Mouse (Mus musculus) CH12.LX (cell line): Measurements from ENCODE around the gene Itgb3.

Source experiments
- CTCF ChIP-seq, 2 experiments: IDR thresholded peaks in 1 of 2; conservative IDR thresholded peaks in 1 of 2; 2 replicates each; pipeline ENCODE4 v1.5.1; 2011 to 2012; ENCODE audit warnings: low read depth in 2 of 2, low read length in 2 of 2, improper control_type of control experiment in 1 of 2, inconsistent platforms in 1 of 2, mild to moderate bottlenecking in 1 of 2, moderate library complexity in 1 of 2
- E2F4 ChIP-seq: IDR thresholded peaks from 2 replicates; pipeline ENCODE4 v1.6.1; 2011; ENCODE audit warnings: low read depth, low read length, improper control_type of control experiment; ENCODE audit not compliant: insufficient replicate concordance
- HCFC1 ChIP-seq: IDR thresholded peaks from 2 replicates; pipeline ENCODE4 v1.6.1; 2012; ENCODE audit warnings: low read depth, mild to moderate bottlenecking, inconsistent platforms, low read length, improper control_type of control experiment
- RCOR1 ChIP-seq: conservative IDR thresholded peaks from 2 replicates; pipeline ENCODE4 v1.6.1; 2012; ENCODE audit warnings: low read depth, mild to moderate bottlenecking, inconsistent platforms, low read length, improper control_type of control experiment
- TCF12 ChIP-seq: IDR thresholded peaks from 2 replicates; pipeline ENCODE4 v1.6.1; 2014; ENCODE audit warnings: low read depth, mild to moderate bottlenecking, inconsistent platforms, low read length, improper control_type of control experiment

DNA sequence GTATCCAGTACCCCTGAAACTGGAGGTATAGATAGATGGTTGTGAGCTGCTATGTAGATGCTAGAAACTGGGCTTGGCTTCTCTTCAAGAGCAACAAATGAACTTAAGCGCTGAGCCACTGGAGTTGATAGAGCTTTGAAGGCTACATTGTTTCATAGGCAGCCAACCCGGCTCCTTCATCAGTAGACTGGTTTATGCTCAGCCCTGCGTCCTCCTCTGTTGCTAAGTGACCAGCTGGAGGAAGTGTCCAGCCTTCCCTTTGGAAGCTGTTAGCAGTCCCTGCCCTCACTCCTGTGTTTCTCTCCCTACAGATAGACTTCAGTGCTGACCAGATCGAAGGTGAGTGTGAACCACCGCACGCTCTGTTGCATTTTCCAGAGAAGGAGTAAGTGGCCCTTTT, 27.7 kb upstream of the Itgb3 start:
- TF ChIP-seq HCFC1 (no peak), TCF12 (no peak), RCOR1 (no peak), E2F4 (no peak), CTCF (conservative IDR thresholded peaks at IDR 0.05 in 1 of 2, IDR thresholded peaks at IDR 0.05 in 1 of 2; ENCODE audit: low read depth in 2 of 2, low read length in 2 of 2) (no peak)
